Mouse (Mus musculus) intestine, embryonic 15.5 days (tissue): ENCODE data around the gene Spata20. TPM values are rescaled to one million over a fixed set of nuclear protein-coding genes. Genes with fewer than 3 reads are reported as not detected.

Experiments
- ATAC-seq: fragments of 200-750 bp; cut with Nextera tagmentation; 2 replicates; pipeline ENCODE4 v1.8.0; 2017; ENCODE audit warnings: moderate TSS enrichment, moderate library complexity
- H3K27ac ChIP-seq: fragments of 300-500 bp; sonication (generic); 2 replicates; pipeline ENCODE4 v1.5.1; 2015; ENCODE audit warnings: mild to moderate bottlenecking, inconsistent platforms
- H3K27me3 ChIP-seq: fragments of 300-500 bp; sonication (generic); replicated peaks from 2 replicates; pipeline ENCODE4 v1.6.1; 2015; ENCODE audit warnings: inconsistent platforms
- H3K36me3 ChIP-seq: fragments of 300-500 bp; sonication (generic); 2 replicates; pipeline ENCODE4 v1.6.1; 2015; ENCODE audit warnings: inconsistent platforms
- H3K4me1 ChIP-seq: fragments of 300-500 bp; sonication (generic); replicated peaks from 2 replicates; pipeline ENCODE4 v1.6.1; 2015; ENCODE audit warnings: inconsistent platforms
- H3K4me2 ChIP-seq: fragments of 300-500 bp; sonication (generic); replicated peaks from 2 replicates; pipeline ENCODE4 v1.6.1; 2015; ENCODE audit warnings: mild to moderate bottlenecking, inconsistent platforms
- H3K4me3 ChIP-seq: fragments of 300-500 bp; sonication (generic); replicated peaks from 2 replicates; pipeline ENCODE4 v1.5.1; 2015; ENCODE audit warnings: inconsistent platforms
- H3K9ac ChIP-seq: fragments of 300-500 bp; sonication (generic); 2 replicates; pipeline ENCODE4 v1.6.1; 2015; ENCODE audit warnings: inconsistent platforms
- H3K9me3 ChIP-seq: fragments of 300-500 bp; sonication (generic); 2 replicates; pipeline ENCODE4 v1.6.1; 2016; ENCODE audit warnings: inconsistent platforms
- WGBS: fragments of 180-500 bp; shearing (Covaris S2); methylation state at CpG from one replicate; pipeline ENCODE4 v1.1.7; 2015; 5-methylcytosine and 5-hydroxymethylcytosine counted together
- polyA plus RNA-seq: library from polyadenylated mRNA; unstranded; fragments of >200 nt; fragmentation: Nextera tagmentation; extraction: Ambion mirVana; gene quantifications from 2 replicates; pipeline ENCODE4 v1.2.1, GENCODE M21; 2015

Spata20 gene
- polyA plus RNA-seq, 1 experiment from 2014 or later = 0.06 TPM

DNA sequence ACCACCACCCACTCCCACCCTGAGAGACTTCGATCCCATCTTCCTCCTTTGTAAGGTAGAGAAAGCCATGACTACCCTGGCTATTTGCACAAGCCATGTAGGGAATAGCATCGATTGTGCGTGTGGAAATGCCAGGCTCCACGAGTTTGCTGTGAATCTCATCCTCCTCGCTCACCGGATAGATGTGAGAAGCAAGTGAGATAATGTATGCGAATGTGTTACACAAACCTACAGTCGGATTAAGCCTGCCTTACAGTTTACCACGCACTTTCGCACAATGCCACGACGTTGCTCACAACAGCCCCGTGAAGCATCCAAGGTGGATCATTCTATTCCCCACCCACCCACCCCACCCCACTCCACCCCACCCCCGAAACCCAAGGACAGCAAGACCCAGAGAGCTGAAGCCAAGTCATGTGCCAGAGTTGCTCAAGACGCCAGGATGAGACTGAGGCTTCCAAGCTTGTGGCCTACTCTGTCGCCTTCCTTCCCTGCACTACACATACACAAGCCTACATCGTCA is 19.6 kb downstream of the Spata20 start:
- H3K4me2 ChIP-seq = no peak overlapping the region
- 87% methylated on average over 17 of the region's 17 CpGs for WGBS
- no peak overlapping the region for H3K4me3 ChIP-seq
- no peaks in the 10 kb centered on the region for H3K9me3 ChIP-seq
- no peak overlapping the region for H3K27ac ChIP-seq
- no peak overlapping the region for H3K9ac ChIP-seq
- ATAC-seq = no peak
- H3K4me1 ChIP-seq = peaks cover 40% of the 10 kb centered on the region
- no peaks in the 10 kb centered on the region for H3K36me3 ChIP-seq
- H3K27me3 ChIP-seq = peaks cover 5% of the 10 kb centered on the region

- Histone ChIP-seq H3K27me3 (no peaks in the 10 kb centered on the region; the same call in 1 of the 2 replicates), H3K27ac (no peak overlapping the region), H3K36me3 (no peaks in the 10 kb centered on the region), H3K4me1 (peaks cover 28% of the 10 kb centered on the region), H3K9ac (no peak overlapping the region), H3K9me3 (no peaks in the 10 kb centered on the region), H3K4me3 (no peak overlapping the region), H3K4me2 (no peak overlapping the region)
- ATAC-seq = no peak
- 28% methylated on average over 2 of the region's 2 CpGs for WGBS
These were observed 21.8 kb downstream of the Spata20 start for GRCm38 (mm10) chr11:94464170-94464569.

DNA sequence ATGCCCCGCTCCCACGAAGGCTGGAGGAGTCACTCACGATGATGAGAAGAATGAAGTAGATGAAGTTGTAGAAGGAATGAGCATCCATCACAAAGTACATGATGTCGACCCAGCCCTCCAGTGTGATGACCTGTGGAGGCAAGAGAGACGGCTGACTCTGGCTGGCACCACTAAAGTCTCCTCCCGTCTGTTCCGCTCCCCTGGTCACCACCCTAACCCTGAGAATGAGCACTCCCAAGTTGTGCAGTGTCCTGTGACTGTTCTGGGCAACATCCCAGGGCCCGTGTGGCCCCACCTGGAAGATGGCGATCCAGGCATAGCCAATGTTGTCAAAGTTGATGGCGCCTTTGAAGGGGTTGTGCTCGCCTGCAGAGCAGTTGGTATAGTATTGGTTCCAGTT is 24.1 kb downstream of the Spata20 start:
- H3K9me3 ChIP-seq = no peaks in the 10 kb centered on the region
- H3K4me3 ChIP-seq = no peak overlapping the region
- WGBS = 93% methylated on average over 11 of the region's 11 CpGs
- H3K4me2 ChIP-seq = no peak overlapping the region
- no peak overlapping the region for H3K9ac ChIP-seq
- no peaks in the 10 kb centered on the region; the same call in 1 of the 2 replicates for H3K27me3 ChIP-seq
- no peaks in the 10 kb centered on the region for H3K36me3 ChIP-seq
- no peak for ATAC-seq
- H3K27ac ChIP-seq = no peak overlapping the region
- H3K4me1 ChIP-seq = peaks cover 11% of the 10 kb centered on the region; the same call in 1 of the 2 replicates

- Histone ChIP-seq H3K36me3 (no peaks in the 10 kb centered on the region), H3K4me1 (no peaks in the 10 kb centered on the region), H3K27ac (no peak overlapping the region), H3K27me3 (no peaks in the 10 kb centered on the region), H3K4me3 (no peak overlapping the region), H3K4me2 (no peak overlapping the region), H3K9me3 (no peaks in the 10 kb centered on the region), H3K9ac (no peak overlapping the region)
- no peak for ATAC-seq
- WGBS = 86% methylated on average over 15 of the region's 15 CpGs
These were observed 29.0 kb downstream of the Spata20 start for GRCm38 (mm10) chr11:94457001-94457400.

GRCm38 (mm10) chr11:94456347-94456746 is 29.6 kb downstream of the Spata20 start:
- Histone ChIP-seq H3K27me3 (no peaks in the 10 kb centered on the region), H3K4me1 (no peaks in the 10 kb centered on the region), H3K36me3 (no peaks in the 10 kb centered on the region), H3K4me2 (no peak overlapping the region), H3K9ac (no peak overlapping the region), H3K9me3 (no peaks in the 10 kb centered on the region), H3K27ac (no peak overlapping the region), H3K4me3 (no peak overlapping the region)
- 0 out of 2 replicates have a peak, but pooled peaks have one; percentile 28 for ATAC-seq
- WGBS = 51% methylated on average over 3 of the region's 3 CpGs

DNA sequence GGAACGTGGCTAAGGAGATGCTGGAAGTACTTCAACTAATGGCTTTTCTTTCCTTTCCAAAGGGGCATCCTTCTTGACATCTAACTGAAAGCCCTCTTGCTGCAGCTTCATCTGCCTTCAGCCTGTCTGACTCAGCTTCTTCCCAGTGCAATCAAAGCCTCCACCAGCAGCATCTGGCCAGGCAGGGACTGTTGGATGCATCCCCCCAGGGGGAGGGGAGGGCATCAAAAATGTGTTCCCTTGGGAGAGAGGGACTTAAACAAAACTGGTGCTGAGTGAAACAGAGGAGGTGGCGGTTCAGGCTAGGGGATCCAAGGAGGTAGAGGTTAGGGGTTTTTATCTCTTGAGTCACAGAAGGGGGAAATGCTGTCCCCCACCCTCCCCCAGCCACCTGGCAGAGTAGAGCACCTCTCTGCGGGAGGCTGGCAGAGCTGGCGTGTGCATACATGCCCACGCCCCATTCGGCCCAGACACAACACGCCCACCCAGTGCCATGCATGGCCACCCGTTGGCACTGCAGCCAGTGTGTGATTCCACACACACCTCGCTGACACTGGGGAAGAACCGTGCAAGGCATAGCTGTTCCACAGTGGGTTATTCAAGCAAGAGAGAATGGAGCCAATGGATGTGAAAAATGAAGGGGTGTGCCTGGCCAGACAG is 30.7 kb downstream of the Spata20 start:
- Histone ChIP-seq H3K4me1 (0 out of 2 replicates have a peak, but pooled peaks cover 2% of the 10 kb centered on the region), H3K9me3 (no peaks in the 10 kb centered on the region), H3K4me3 (no peak overlapping the region), H3K27me3 (no peaks in the 10 kb centered on the region), H3K4me2 (no peak overlapping the region), H3K9ac (no peak overlapping the region), H3K36me3 (no peaks in the 10 kb centered on the region), H3K27ac (no peak overlapping the region)
- WGBS = 78% methylated on average over 10 of the region's 10 CpGs
- ATAC-seq = no peak

DNA sequence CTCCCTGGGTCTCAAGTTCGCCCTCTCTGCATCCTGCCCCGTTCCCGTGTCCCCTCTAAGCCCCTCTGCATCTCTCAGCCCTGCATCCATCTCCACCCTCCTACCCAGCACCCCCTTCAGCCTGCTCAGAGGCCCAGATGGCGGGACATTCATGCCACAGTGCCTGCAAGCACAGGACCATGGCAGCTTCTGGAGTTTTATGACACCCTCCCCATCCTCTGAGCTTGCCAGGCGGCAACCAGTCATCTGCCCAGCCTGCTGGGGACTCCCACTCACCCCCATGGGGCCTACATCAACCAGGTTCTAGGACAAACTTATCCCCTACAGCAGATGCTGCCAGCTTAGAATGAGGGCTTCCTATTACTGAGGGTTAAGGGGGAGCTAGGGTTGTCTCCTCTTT is 31.2 kb downstream of the Spata20 start:
- H3K4me2 ChIP-seq = no peak overlapping the region
- H3K27ac ChIP-seq = no peak overlapping the region
- ATAC-seq = no peak
- no peaks in the 10 kb centered on the region for H3K36me3 ChIP-seq
- H3K9me3 ChIP-seq = no peaks in the 10 kb centered on the region
- H3K9ac ChIP-seq = no peak overlapping the region
- H3K4me1 ChIP-seq = 0 out of 2 replicates have a peak, but pooled peaks cover 2% of the 10 kb centered on the region
- H3K27me3 ChIP-seq = no peaks in the 10 kb centered on the region
- no peak overlapping the region for H3K4me3 ChIP-seq
- 75% methylated on average over 5 of the region's 5 CpGs for WGBS

DNA sequence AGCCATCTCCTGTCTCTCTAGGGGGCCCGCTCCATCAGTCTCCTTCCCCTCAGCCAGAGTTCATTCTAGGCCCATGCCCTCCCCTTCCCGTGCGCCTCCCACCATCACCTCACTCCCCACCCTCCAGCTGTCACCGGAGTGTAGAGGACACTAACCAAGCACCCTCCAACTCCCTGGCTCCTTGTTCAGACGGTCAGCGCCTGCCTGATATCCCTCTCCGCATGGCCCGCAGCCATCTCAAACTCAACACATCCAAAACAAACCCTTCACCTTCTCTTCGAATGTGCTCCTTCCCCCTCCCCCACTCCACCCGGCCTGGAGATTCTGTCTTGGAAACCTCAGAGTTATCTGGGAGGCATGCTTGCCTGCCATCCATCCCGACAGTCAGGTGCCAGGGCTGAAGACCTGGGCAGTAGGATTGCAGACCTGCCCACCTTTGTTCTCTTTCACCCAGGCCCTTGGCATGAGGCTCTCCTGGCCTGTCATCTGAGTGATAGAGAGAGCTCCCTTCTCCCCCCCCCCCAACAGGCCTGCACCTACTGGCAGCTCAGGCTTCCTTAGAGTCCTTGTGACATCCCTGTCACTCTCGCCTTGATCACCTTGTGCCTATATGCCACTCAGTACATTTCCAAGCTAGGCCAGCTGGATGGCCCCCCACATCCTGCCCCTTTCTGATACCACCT is 34.7 kb downstream of the Spata20 start:
- Histone ChIP-seq H3K4me2 (no peak overlapping the region), H3K9me3 (no peaks in the 10 kb centered on the region), H3K27ac (no peak overlapping the region), H3K4me1 (0 out of 2 replicates have a peak, but pooled peaks cover 2% of the 10 kb centered on the region), H3K36me3 (no peaks in the 10 kb centered on the region), H3K9ac (no peak overlapping the region), H3K27me3 (no peaks in the 10 kb centered on the region), H3K4me3 (no peak overlapping the region)
- WGBS = 47% methylated on average over 12 of the region's 12 CpGs
- ATAC-seq = no peak

DNA sequence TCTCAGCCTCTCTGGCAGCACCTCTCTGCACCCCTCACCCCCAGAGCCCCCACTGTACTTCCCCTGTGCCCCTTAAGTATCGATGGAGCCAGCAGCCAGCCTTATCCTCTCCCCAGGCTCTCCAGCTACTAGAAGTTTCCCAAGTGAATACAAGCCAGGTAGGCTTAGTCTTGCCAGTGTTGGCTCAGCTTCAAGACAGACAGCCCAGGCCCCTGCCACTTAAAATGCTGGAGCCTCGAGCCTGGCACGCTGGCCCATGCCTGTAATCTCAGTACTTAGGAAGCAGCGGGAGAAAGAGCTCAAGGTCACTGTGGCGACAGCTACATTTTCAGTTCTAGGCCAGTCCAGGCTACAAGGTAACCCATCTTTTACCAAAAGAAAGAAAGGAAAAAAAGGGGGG is 36.1 kb downstream of the Spata20 start:
- Histone ChIP-seq H3K9ac (no peak overlapping the region), H3K27me3 (no peaks in the 10 kb centered on the region), H3K4me1 (0 out of 2 replicates have a peak, but pooled peaks cover 5% of the 10 kb centered on the region), H3K9me3 (no peaks in the 10 kb centered on the region), H3K4me2 (no peak overlapping the region), H3K4me3 (no peak overlapping the region), H3K27ac (no peak overlapping the region), H3K36me3 (no peaks in the 10 kb centered on the region)
- ATAC-seq = no peak
- 58% methylated on average over 5 of the region's 5 CpGs for WGBS

- H3K27ac ChIP-seq = no peak overlapping the region
- H3K4me3 ChIP-seq = no peak overlapping the region
- no peak for ATAC-seq
- no peaks in the 10 kb centered on the region for H3K27me3 ChIP-seq
- H3K9me3 ChIP-seq = no peaks in the 10 kb centered on the region
- 0 out of 2 replicates have a peak, but pooled peaks cover 5% of the 10 kb centered on the region for H3K4me1 ChIP-seq
- 54% methylated on average over 8 of the region's 8 CpGs for WGBS
- no peak overlapping the region for H3K9ac ChIP-seq
- no peak overlapping the region for H3K4me2 ChIP-seq
- no peaks in the 10 kb centered on the region for H3K36me3 ChIP-seq
These were observed 36.7 kb downstream of the Spata20 start for GRCm38 (mm10) chr11:94449239-94449638.

GRCm38 (mm10) chr11:94447017-94447416 is 39.0 kb downstream of the Spata20 start:
- 0 out of 2 replicates have a peak, but pooled peaks cover 5% of the 10 kb centered on the region for H3K4me1 ChIP-seq
- H3K9ac ChIP-seq = no peak overlapping the region
- ATAC-seq = no peak
- H3K27me3 ChIP-seq = no peaks in the 10 kb centered on the region
- H3K36me3 ChIP-seq = no peaks in the 10 kb centered on the region
- H3K9me3 ChIP-seq = no peaks in the 10 kb centered on the region
- no peak overlapping the region for H3K4me3 ChIP-seq
- H3K4me2 ChIP-seq = no peak overlapping the region
- 47% methylated on average over 3 of the region's 3 CpGs for WGBS
- H3K27ac ChIP-seq = no peak overlapping the region

- no peaks in the 10 kb centered on the region for H3K27me3 ChIP-seq
- no peak overlapping the region for H3K4me2 ChIP-seq
- no peak overlapping the region for H3K9ac ChIP-seq
- no peak overlapping the region for H3K27ac ChIP-seq
- H3K4me3 ChIP-seq = no peak overlapping the region
- WGBS = 34% methylated on average over 4 of the region's 4 CpGs
- H3K9me3 ChIP-seq = no peaks in the 10 kb centered on the region
- no peak for ATAC-seq
- 0 out of 2 replicates have a peak, but pooled peaks cover 2% of the 10 kb centered on the region for H3K4me1 ChIP-seq
- no peaks in the 10 kb centered on the region for H3K36me3 ChIP-seq
These were observed 40.7 kb downstream of the Spata20 start for GRCm38 (mm10) chr11:94445300-94445699.
